Comparison of ENCODE assay signal across 22 mouse cellular contexts in the genomic region with DNA sequence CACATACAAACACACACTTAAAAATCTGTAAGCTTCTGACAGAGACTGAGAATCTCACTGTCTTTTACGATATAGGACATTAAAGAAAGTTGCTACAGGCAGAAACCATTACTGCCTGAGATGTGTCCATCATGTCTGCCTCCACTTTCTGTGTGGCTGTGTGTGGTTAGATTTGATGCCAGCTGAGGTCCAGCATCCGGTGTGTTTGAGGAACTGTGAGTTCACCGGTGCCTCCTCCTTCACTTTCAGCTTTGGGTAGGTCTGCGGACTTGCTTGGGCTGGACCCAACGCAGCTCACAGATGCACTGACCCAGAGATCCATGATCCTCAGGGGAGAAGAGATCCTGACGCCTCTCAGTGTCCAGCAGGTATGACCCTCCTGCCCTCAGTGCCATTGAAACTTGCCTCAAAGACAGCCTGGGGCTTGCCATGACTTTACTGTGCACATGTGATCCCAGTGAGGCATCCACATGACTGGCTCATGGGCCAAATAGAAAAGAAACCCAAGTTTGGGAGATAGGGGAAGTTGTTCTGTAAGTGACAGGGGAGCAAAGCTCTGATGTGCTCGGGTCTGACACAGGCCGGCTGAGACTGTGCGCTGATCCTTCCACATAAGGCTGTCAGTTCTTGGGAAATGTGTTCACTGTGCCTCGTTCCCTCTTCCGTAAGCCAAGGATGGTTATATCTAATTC.
DNase-seq lines count a peak whose midpoint lies in the region; ATAC-seq and TF ChIP-seq lines count a peak whose summit lies in the region.
"Had no signal": no experiment of that assay in that cellular context is flagged by ENCODE, and none has a peak within 500 bp of the region (broad histone marks: within the 10 kb centered on the region; RNA-seq: fewer than 3 reads in every experiment).

No protein-coding gene starts in this region.

- 50% methylated on average over 11 of the region's 11 CpGs for WGBS in macrophage (ENCODE audit: missing documents)

- no peak for TF ChIP-seq CTCF in bone marrow macrophage, adult 2 months (IDR thresholded peaks at IDR 0.05; ENCODE audit: low read depth, low read length)

- peak; percentile 57 for DNase-seq in A20 (ENCODE audit: low read depth, low spot score)
- DNase-seq in cerebellum, adult 9-10 months, result no peak
- DNase-seq in urinary bladder, postnatal 25 days (ENCODE audit: low spot score), result no peak
- no peak for DNase-seq in lung, postnatal 25 days (ENCODE audit: low spot score)
- DNase-seq: adrenal gland, adult 8-10 months; adrenal gland, postnatal 36 days; cerebellum, adult 11-12 months; cerebellum, adult 9-11 months; embryo, embryonic 11 days; gastrocnemius, adult 2 months; gastrocnemius, postnatal 25 days; heart, adult 11 months; heart, postnatal 36 days had no signal

- peak overlapping the region; percentile 75 for H3K27ac ChIP-seq in bone marrow macrophage, adult 2 months (ENCODE audit: insufficient read depth, low read depth, low read length)
- H3K27ac ChIP-seq in macrophage, result peak overlapping the region; percentile 17; the same call in 1 of the 2 replicates
- H3K27ac ChIP-seq: embryonic facial prominence, embryonic 15.5 days; gastrocnemius, adult 2 months; heart, embryonic 13.5 days; hindbrain, embryonic 12.5 days had no signal

- no peaks in the 10 kb centered on the region for H3K79me2 ChIP-seq in macrophage (ENCODE audit: inconsistent target)

- H3K4me3 ChIP-seq in bone marrow macrophage, adult 2 months (ENCODE audit: insufficient read depth, low read length), result no peak overlapping the region
- no peak overlapping the region for H3K4me3 ChIP-seq in macrophage (ENCODE audit: inconsistent target)
- H3K4me3 ChIP-seq: embryonic facial prominence, embryonic 15.5 days; erythroblast, embryonic 14.5 days; forebrain, embryonic 10.5 days; gastrocnemius, adult 2 months; heart, embryonic 13.5 days; hindbrain, embryonic 12.5 days had no signal

- H3K4me1 ChIP-seq in bone marrow macrophage, adult 2 months (ENCODE audit: control insufficient read depth, insufficient read depth, low read length), result peaks cover 14% of the 10 kb centered on the region
- H3K4me1 ChIP-seq: embryonic facial prominence, embryonic 15.5 days; heart, embryonic 13.5 days; hindbrain, embryonic 12.5 days had no signal

- ATAC-seq in neutrophil, adult 5-6 weeks (ENCODE audit: extremely low read depth, insufficient number of reproducible peaks, low FRiP score, poor library complexity, severe bottlenecking), result peak; percentile 52; the same call in 1 of the 2 replicates

- no peaks in the 10 kb centered on the region for H3K36me3 ChIP-seq in macrophage (ENCODE audit: inconsistent target)
- H3K36me3 ChIP-seq: G1E had no signal

- TF ChIP-seq POLR2A in bone marrow macrophage, adult 2 months (IDR thresholded peaks at IDR 0.05; ENCODE audit: borderline replicate concordance, low read depth, low read length), result no peak
